Mouse (Mus musculus): ENCODE data around the gene Vps11.

DNA sequence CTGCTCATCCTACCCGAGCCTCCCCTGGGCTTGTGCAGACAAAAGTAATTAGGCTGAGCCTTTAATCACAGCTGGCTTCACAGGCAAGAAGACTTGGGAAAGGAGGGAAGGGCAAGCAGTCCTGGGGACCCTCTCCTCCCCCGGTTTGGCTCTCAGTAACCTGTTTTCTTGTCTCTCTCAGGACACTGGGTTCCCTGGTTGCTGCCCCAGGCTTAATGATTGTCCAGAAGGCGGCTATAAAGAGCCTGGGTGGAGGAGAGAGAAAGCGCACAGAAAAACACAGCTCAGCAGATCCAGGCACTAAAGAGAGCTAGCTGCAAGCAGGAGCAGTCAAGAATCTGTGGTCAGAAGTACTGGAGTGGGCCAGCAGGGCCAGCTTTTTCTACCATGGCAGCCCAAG is 36.6 kb upstream of the Vps11 start:
- TF ChIP-seq EP300 (IDR thresholded peaks at IDR 0.05) (no peak), CTCF (IDR thresholded peaks at IDR 0.05) (no peak)

Data from lung, postnatal 0 days (tissue).